Mouse (Mus musculus) lung, postnatal 0 days (tissue): ENCODE measurements at regions not wholly inside any gene's neighbourhood (a gene's known extent, or its start where the extent isn't known, plus 50 kb on each side); places are given as distances from the start of the nearest gene placed in this dataset.
A peak's percentile ranks its signal among the peaks of the same experiment; 100 is the strongest.

ENCODE experiments used
- ATAC-seq: fragments of 200-750 bp; cut with Nextera tagmentation; 2 replicates; pipeline ENCODE4 v1.8.0; 2017; ENCODE audit warnings: moderate library complexity
- DNase-seq: peaks from one replicate; pipeline ENCODE4 v3.0.0-alpha.2; 2016; ENCODE audit warnings: low spot score
- H3K27ac ChIP-seq: fragments of 300-500 bp; sonication (generic); 2 replicates; pipeline ENCODE4 v1.5.1; 2014; ENCODE audit warnings: antibody characterized with exemption, mild to moderate bottlenecking, low read length, mixed read lengths
- H3K27me3 ChIP-seq: fragments of 300-500 bp; sonication (generic); replicated peaks from 2 replicates; pipeline ENCODE4 v1.6.1; 2014; ENCODE audit warnings: low read length, mixed read lengths; ENCODE audit not compliant: insufficient read depth
- H3K36me3 ChIP-seq: fragments of 300-500 bp; sonication (generic); 2 replicates; pipeline ENCODE4 v1.6.1; 2014; ENCODE audit warnings: low read length, mixed read lengths; ENCODE audit not compliant: insufficient read depth
- H3K4me1 ChIP-seq: fragments of 300-500 bp; sonication (generic); 2 replicates; pipeline ENCODE4 v1.6.1; 2014; ENCODE audit warnings: antibody characterized with exemption, low read depth, low read length, mixed read lengths; ENCODE audit not compliant: insufficient read depth
- H3K4me2 ChIP-seq: fragments of 300-500 bp; sonication (generic); replicated peaks from 2 replicates; pipeline ENCODE4 v1.6.1; 2014; ENCODE audit warnings: low read depth, mild to moderate bottlenecking, low read length, moderate library complexity, mixed read lengths
- H3K4me3 ChIP-seq: fragments of 300-500 bp; sonication (generic); 2 replicates; pipeline ENCODE4 v1.5.1; 2014; ENCODE audit warnings: low read depth, low read length
- H3K9ac ChIP-seq: fragments of 300-500 bp; sonication (generic); replicated peaks from 2 replicates; pipeline ENCODE4 v1.6.1; 2014; ENCODE audit warnings: low read depth, mild to moderate bottlenecking
- H3K9me3 ChIP-seq: fragments of 300-500 bp; sonication (generic); 2 replicates; pipeline ENCODE4 v1.6.1; 2016; ENCODE audit warnings: low read length, mixed read lengths
- CTCF ChIP-seq: IDR thresholded peaks from 2 replicates; pipeline ENCODE4 v1.5.1; 2016; ENCODE audit warnings: antibody characterized with exemption, mild to moderate bottlenecking
- EP300 ChIP-seq: IDR thresholded peaks from 2 replicates; pipeline ENCODE4 v1.6.1; 2016; ENCODE audit warnings: antibody characterized with exemption, mild to moderate bottlenecking, control low read depth
- WGBS: fragments of 180-500 bp; shearing (Covaris S2); extraction: QIAGEN DNeasy Blood & Tissue Kit; methylation state at CpG from one replicate; pipeline ENCODE4 v1.1.7; 2014; 5-methylcytosine and 5-hydroxymethylcytosine counted together

DNA sequence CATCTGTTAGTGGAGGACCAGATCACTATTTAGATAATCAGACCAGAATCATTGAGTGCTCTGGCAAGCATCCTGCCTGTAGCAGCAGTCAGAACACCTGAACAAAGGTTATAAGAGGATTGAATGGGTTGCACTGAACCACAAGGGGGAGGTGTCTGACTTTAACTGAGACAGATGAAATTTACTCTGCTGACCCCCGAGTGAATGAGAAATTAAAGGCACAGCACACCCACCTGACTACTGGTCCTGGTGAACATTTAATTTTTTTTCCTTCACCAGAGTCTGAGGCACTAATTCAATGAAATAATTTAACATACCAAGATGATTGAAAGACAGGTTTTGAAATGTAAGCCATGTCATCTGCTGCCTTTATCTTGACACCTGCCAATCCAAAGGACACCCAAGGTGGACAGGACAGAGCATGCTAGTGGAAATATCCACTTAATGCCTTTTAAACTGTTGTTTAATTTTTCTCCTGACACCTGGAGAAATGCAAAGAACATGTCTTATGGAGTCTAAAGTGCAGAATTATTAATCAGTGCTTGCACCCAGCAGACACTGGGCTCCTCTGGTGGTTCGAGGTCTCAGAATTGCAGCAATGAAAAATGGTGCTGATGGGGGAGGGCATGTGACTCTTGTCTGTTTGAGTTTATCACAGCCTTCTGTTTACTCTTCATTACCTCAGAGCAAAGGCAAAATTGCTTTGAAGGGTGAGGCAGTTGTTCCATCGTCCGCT lies 265.0 kb downstream of the Cmpk2 start:
- Histone ChIP-seq H3K9ac (no peak overlapping the region), H3K27me3 (no peaks in the 10 kb centered on the region), H3K27ac (no peak overlapping the region), H3K4me1 (no peaks in the 10 kb centered on the region), H3K4me3 (no peak overlapping the region), H3K36me3 (no peaks in the 10 kb centered on the region), H3K9me3 (no peaks in the 10 kb centered on the region), H3K4me2 (no peak overlapping the region)
- TF ChIP-seq EP300 (no peak), CTCF (peak; percentile 42)
- DNase-seq (peak; percentile 8), ATAC-seq (no peak)
- 34% methylated on average over 4 of the region's 4 CpGs for WGBS

DNA sequence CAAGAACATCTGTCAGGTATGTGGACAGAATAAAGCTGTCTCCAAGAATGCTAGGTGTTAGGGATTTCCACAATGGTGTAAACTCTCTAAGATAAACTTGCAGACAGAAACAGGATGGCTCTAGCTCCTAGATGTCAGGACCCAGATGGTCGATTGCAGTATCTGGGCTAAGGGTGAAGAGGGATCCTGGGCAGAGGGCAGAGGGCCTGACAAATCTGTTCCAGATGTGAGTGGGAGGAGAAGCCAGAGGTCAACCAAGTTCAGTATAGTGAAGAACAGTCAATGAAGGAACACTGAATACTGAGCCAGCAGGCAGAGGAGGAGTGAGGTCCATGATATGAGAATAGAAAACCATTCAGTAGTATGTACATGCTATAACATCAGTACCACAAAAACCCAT lies 254.4 kb downstream of the Cmpk2 start:
- 26% methylated on average over 1 of the region's 1 CpGs for WGBS
- Histone ChIP-seq H3K27ac (no peak overlapping the region), H3K9me3 (no peaks in the 10 kb centered on the region), H3K9ac (no peak overlapping the region), H3K4me1 (no peaks in the 10 kb centered on the region), H3K4me2 (no peak overlapping the region), H3K36me3 (no peaks in the 10 kb centered on the region), H3K27me3 (no peaks in the 10 kb centered on the region), H3K4me3 (no peak overlapping the region)
- DNase-seq = no peak
- TF ChIP-seq CTCF (no peak), EP300 (no peak)
- no peak for ATAC-seq

DNA sequence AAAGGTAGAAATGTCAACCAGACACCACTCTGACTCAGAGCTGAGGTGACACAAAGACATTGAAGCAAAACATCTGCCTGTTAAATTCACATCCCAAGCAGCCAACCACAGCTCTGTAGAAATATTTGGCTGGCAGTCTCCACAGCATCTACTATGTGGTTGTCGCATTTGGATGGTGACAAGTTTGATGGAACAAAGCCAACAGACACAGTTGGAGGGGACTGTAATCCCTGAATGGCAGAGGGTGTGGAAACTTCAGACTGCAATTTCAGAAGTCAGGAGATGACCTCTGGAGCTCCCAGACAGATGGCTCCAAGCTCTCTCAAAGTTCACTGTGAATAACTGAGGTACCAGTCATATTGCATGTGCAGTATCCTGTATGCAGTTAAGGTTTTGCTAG lies 229.8 kb downstream of the Cmpk2 start:
- H3K9ac ChIP-seq = no peak overlapping the region
- TF ChIP-seq EP300 (no peak), CTCF (no peak)
- no peak for DNase-seq
- ATAC-seq = no peak
- H3K4me2 ChIP-seq = no peak overlapping the region
- H3K36me3 ChIP-seq = no peaks in the 10 kb centered on the region
- WGBS = 53% methylated on average over 1 of the region's 1 CpGs
- no peaks in the 10 kb centered on the region for H3K27me3 ChIP-seq
- H3K9me3 ChIP-seq = no peaks in the 10 kb centered on the region
- no peak overlapping the region for H3K27ac ChIP-seq
- no peaks in the 10 kb centered on the region for H3K4me1 ChIP-seq
- no peak overlapping the region for H3K4me3 ChIP-seq

DNA sequence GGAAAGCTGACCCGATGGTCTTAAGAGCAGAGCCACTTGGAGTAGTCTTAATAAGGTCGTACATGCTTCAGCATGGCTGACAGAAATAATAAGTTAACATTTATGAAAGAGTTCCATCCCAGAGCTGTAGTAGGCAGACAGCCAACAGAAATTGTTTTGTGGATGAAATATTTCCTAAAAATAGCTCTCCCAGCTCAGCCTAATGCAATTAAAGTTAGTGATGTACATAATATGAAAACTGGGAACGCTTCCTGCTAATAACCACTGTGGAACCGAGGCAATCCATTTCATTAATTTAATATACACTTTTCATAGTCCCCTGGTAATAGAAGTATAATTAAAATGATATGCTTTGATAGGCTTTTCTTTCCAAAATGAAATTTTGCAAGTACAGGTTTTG lies 219.0 kb downstream of the Cmpk2 start:
- Histone ChIP-seq H3K4me1 (no peaks in the 10 kb centered on the region), H3K9me3 (no peaks in the 10 kb centered on the region), H3K27ac (no peak overlapping the region), H3K27me3 (no peaks in the 10 kb centered on the region), H3K4me2 (no peak overlapping the region), H3K4me3 (no peak overlapping the region), H3K36me3 (no peaks in the 10 kb centered on the region), H3K9ac (no peak overlapping the region)
- 46% methylated on average over 4 of the region's 4 CpGs for WGBS
- ATAC-seq = no peak
- DNase-seq = peak; percentile 22
- TF ChIP-seq EP300 (no peak), CTCF (no peak)

DNA sequence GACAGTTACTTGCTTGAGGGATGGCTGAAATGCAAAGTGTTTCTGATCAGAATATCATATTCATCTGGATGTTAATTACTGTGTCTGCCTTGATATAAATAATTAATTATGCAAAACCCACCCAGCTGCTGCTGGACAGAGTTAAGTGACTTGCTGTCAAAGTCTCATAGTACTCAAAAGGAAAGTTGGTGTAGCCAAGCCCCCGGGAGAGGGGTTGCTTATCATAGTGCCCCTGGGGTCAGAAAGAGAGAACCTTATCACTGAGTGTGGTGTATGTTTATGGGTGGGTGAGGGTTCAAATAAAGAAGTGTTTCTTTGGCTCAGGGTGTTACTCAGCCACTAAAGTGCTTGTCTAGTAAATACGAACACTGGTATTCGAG lies 211.6 kb downstream of the Cmpk2 start:
- no peak overlapping the region for H3K4me2 ChIP-seq
- no peak overlapping the region for H3K4me3 ChIP-seq
- no peak overlapping the region for H3K27ac ChIP-seq
- H3K9me3 ChIP-seq = no peaks in the 10 kb centered on the region
- 31% methylated on average over 3 of the region's 3 CpGs for WGBS
- TF ChIP-seq EP300 = no peak
- no peak for TF ChIP-seq CTCF
- H3K9ac ChIP-seq = no peak overlapping the region
- DNase-seq (no peak), ATAC-seq (no peak)
- no peaks in the 10 kb centered on the region for H3K36me3 ChIP-seq
- no peaks in the 10 kb centered on the region for H3K27me3 ChIP-seq
- no peaks in the 10 kb centered on the region for H3K4me1 ChIP-seq

DNA sequence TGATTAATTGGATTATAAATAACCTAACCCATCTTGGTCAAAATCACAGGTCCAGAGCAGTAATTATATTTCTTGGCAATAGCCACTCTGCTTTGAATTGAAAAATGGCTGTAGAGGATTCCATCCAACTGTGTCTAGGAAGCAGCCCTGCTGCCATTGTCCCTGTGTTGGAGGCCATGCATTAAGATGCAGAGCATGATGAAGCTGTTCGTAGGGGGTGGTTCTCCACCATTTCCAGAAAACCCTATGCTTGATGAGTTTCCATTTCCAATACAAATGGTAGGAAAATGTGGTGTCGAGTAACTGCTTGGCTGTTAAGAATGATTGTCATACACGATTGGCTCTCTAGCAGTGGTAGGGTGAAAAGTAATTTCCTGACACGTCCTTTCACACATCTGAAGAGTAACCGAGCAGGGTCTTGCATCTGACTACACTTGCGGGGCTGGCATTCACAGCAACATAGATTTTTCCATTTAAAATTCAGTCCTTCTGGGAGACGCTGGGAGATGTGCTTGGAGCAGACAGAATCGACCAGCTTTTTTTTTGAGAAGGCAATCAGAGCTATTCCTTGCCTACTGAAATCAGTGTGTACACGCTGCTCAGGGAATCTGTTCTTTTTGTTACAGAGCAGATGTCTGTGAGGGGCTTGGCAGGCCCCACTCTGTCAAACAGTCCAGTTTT lies 211.0 kb downstream of the Cmpk2 start:
- 56% methylated on average over 9 of the region's 9 CpGs for WGBS
- no peaks in the 10 kb centered on the region for H3K36me3 ChIP-seq
- TF ChIP-seq EP300 (no peak), CTCF (no peak)

More for the DNA sequence above, 211.0 kb downstream of the Cmpk2 start:
- Histone ChIP-seq H3K27me3 (no peaks in the 10 kb centered on the region), H3K4me1 (no peaks in the 10 kb centered on the region), H3K27ac (no peak overlapping the region), H3K9ac (no peak overlapping the region), H3K4me2 (no peak overlapping the region), H3K4me3 (no peak overlapping the region), H3K9me3 (no peaks in the 10 kb centered on the region)
- DNase-seq (no peak), ATAC-seq (no peak)
